Mouse (Mus musculus) CH12.LX (cell line): ENCODE data around the gene Phgr1.

Experiments used
- CTCF ChIP-seq, 2 experiments: IDR thresholded peaks in 1 of 2; conservative IDR thresholded peaks in 1 of 2; 2 replicates each; pipeline ENCODE4 v1.5.1; 2011 to 2012; ENCODE audit warnings: low read depth in 2 of 2, low read length in 2 of 2, improper control_type of control experiment in 1 of 2, inconsistent platforms in 1 of 2, mild to moderate bottlenecking in 1 of 2, moderate library complexity in 1 of 2
- E2F4 ChIP-seq: IDR thresholded peaks from 2 replicates; pipeline ENCODE4 v1.6.1; 2011; ENCODE audit warnings: low read depth, low read length, improper control_type of control experiment; ENCODE audit not compliant: insufficient replicate concordance
- HCFC1 ChIP-seq: IDR thresholded peaks from 2 replicates; pipeline ENCODE4 v1.6.1; 2012; ENCODE audit warnings: low read depth, mild to moderate bottlenecking, inconsistent platforms, low read length, improper control_type of control experiment
- POLR2A ChIP-seq: IDR thresholded peaks from 2 replicates; pipeline ENCODE4 v1.6.1; 2011; ENCODE audit warnings: low read depth, mild to moderate bottlenecking, improper control_type of control experiment, low read length
- ZMIZ1 ChIP-seq: IDR thresholded peaks from 2 replicates; pipeline ENCODE4 v1.6.1; 2012; ENCODE audit warnings: low read depth, mild to moderate bottlenecking, inconsistent platforms, low read length, improper control_type of control experiment

GRCm38 (mm10) chr2:118731981-118732380 lies 40.6 kb upstream of the Phgr1 start:
- TF ChIP-seq CTCF (conservative IDR thresholded peaks at IDR 0.05 in 1 of 2, IDR thresholded peaks at IDR 0.05 in 1 of 2; ENCODE audit: low read depth in 2 of 2, low read length in 2 of 2): no peak
- TF ChIP-seq HCFC1: no peak
- TF ChIP-seq POLR2A: no peak
- no peak for TF ChIP-seq ZMIZ1
- TF ChIP-seq E2F4: no peak
